Mouse (Mus musculus): ENCODE measurements around the gene Gucy2e. TPM values are rescaled to one million over a fixed set of nuclear protein-coding genes. Genes with fewer than 3 reads are reported as not detected.

The Gucy2e gene
- polyA plus RNA-seq (2012; rRNA removed): 0.09 and 0.14 TPM in 2 replicates
- polyA plus RNA-seq (2014; fragmentation: Nextera tagmentation; extraction: Ambion mirVana): 0.06 and 0.12 TPM in 2 replicates

DNA sequence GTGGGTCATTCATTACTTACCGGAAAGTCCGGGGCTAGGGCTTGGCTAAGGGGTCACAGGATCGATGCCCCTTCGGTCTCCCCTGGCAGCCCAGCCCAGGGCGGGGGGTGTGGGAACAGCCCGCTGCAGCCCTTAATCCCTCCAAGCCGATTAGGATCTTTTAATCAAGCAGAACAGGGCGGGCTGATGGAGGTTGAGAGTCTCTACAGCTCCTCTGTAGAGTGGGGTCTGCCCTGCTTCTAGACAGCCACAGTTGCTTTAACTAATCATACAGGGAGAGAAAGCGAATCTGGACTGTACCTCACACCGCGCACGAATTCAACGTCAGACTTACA, at the start of gene Gucy2e:
Gucy2e (minus strand) TSS at position 111 of the 335 bp plus-strand sequence.
- peak within 1 kb of the TSS; percentile 33 for H3K4me3 ChIP-seq (replicated peaks; ENCODE audit: low read length)
- no peaks in the 10 kb centered on the region for H3K4me1 ChIP-seq (ENCODE audit: control insufficient read depth, insufficient read depth, low read length)
- peak within 1 kb of the TSS; percentile 79 for H3K4me2 ChIP-seq (replicated peaks; ENCODE audit: low read depth, low read length, severe bottlenecking)
- 21% methylated on average over 13 of the region's 13 CpGs for WGBS
- DNase-seq (ENCODE audit: low spot score) (no peak), ATAC-seq (ENCODE audit: low FRiP score, low read depth) (no peak)
- H3K9me3 ChIP-seq (ENCODE audit: control insufficient read depth, low read length): no peaks in the 10 kb centered on the region
- H3K27ac ChIP-seq (replicated peaks; ENCODE audit: low read depth, low read length): no peak within 1 kb of the TSS
- peak within 1 kb of the TSS; percentile 46; the same call in 1 of the 2 replicates for H3K9ac ChIP-seq (ENCODE audit: low read depth, low read length, severe bottlenecking)
- H3K36me3 ChIP-seq (ENCODE audit: control insufficient read depth, insufficient read depth, low read length): no peaks in the 10 kb centered on the region
- H3K27me3 ChIP-seq (ENCODE audit: control insufficient read depth, insufficient read depth, low read length): peaks cover 37% of the 10 kb centered on the region
- no peak for TF ChIP-seq POLR2A (IDR thresholded peaks at IDR 0.05; ENCODE audit: borderline replicate concordance, extremely low read depth, insufficient read depth, insufficient read length)

DNA sequence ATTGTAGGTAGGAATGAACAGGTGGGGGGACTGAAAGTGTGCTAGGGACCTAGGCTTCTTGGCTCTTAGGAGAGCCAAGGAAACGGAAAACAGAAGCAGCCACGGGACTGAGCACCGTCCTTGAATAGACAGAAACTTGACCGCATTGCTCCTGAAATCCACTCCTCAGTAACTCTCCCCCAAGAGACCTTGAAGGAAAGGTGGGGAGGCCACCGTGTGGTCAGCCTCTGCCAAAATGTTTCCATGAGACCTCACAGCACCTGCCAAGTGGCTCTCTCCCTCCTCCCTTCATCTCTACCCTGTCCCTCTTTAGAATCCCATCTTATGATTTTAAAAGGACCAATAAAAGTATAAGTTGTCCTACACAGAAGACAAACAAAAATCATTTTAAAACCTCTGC, 40.4 kb upstream of the Gucy2e start:
- no peaks in the 10 kb centered on the region for H3K27me3 ChIP-seq (ENCODE audit: control insufficient read depth, insufficient read depth, low read length)
- H3K4me1 ChIP-seq (ENCODE audit: control insufficient read depth, insufficient read depth, low read length): no peaks in the 10 kb centered on the region
- H3K4me3 ChIP-seq (replicated peaks; ENCODE audit: low read length): no peak overlapping the region
- TF ChIP-seq POLR2A (IDR thresholded peaks at IDR 0.05; ENCODE audit: borderline replicate concordance, extremely low read depth, insufficient read depth, insufficient read length): no peak
- no peak overlapping the region for H3K27ac ChIP-seq (replicated peaks; ENCODE audit: low read depth, low read length)
- ATAC-seq (ENCODE audit: low FRiP score, low read depth) (no peak), DNase-seq (ENCODE audit: low spot score) (no peak)
- WGBS: 55% methylated on average over 5 of the region's 5 CpGs
- H3K4me2 ChIP-seq (replicated peaks; ENCODE audit: low read depth, low read length, severe bottlenecking): no peak overlapping the region
- no peak overlapping the region for H3K9ac ChIP-seq (ENCODE audit: low read depth, low read length, severe bottlenecking)
- H3K36me3 ChIP-seq (ENCODE audit: control insufficient read depth, insufficient read depth, low read length): no peaks in the 10 kb centered on the region
- no peaks in the 10 kb centered on the region for H3K9me3 ChIP-seq (ENCODE audit: control insufficient read depth, low read length)

- DNase-seq (ENCODE audit: low spot score) (no peak), ATAC-seq (ENCODE audit: low FRiP score, low read depth) (no peak)
- H3K9me3 ChIP-seq (ENCODE audit: control insufficient read depth, low read length): no peaks in the 10 kb centered on the region
- 65% methylated on average over 2 of the region's 2 CpGs for WGBS
- no peak overlapping the region for H3K27ac ChIP-seq (replicated peaks; ENCODE audit: low read depth, low read length)
- H3K4me1 ChIP-seq (ENCODE audit: control insufficient read depth, insufficient read depth, low read length): no peaks in the 10 kb centered on the region
- TF ChIP-seq POLR2A (IDR thresholded peaks at IDR 0.05; ENCODE audit: borderline replicate concordance, extremely low read depth, insufficient read depth, insufficient read length): no peak
- H3K4me3 ChIP-seq (replicated peaks; ENCODE audit: low read length): no peak overlapping the region
- H3K9ac ChIP-seq (ENCODE audit: low read depth, low read length, severe bottlenecking): no peak overlapping the region
- no peak overlapping the region for H3K4me2 ChIP-seq (replicated peaks; ENCODE audit: low read depth, low read length, severe bottlenecking)
- H3K36me3 ChIP-seq (ENCODE audit: control insufficient read depth, insufficient read depth, low read length): no peaks in the 10 kb centered on the region
- H3K27me3 ChIP-seq (ENCODE audit: control insufficient read depth, insufficient read depth, low read length): no peaks in the 10 kb centered on the region
Observed at GRCm38 (mm10) chr11:69276081-69276480, 39.2 kb upstream of the Gucy2e start.

- H3K9me3 ChIP-seq (ENCODE audit: control insufficient read depth, low read length): no peaks in the 10 kb centered on the region
- TF ChIP-seq POLR2A (IDR thresholded peaks at IDR 0.05; ENCODE audit: borderline replicate concordance, extremely low read depth, insufficient read depth, insufficient read length): no peak
- H3K27ac ChIP-seq (replicated peaks; ENCODE audit: low read depth, low read length): no peak overlapping the region
- DNase-seq (ENCODE audit: low spot score) (no peak), ATAC-seq (ENCODE audit: low FRiP score, low read depth) (no peak)
- no peak overlapping the region for H3K9ac ChIP-seq (ENCODE audit: low read depth, low read length, severe bottlenecking)
- H3K4me3 ChIP-seq (replicated peaks; ENCODE audit: low read length): no peak overlapping the region
- H3K36me3 ChIP-seq (ENCODE audit: control insufficient read depth, insufficient read depth, low read length): no peaks in the 10 kb centered on the region
- 64% methylated on average over 6 of the region's 6 CpGs for WGBS
- no peak overlapping the region for H3K4me2 ChIP-seq (replicated peaks; ENCODE audit: low read depth, low read length, severe bottlenecking)
- H3K4me1 ChIP-seq (ENCODE audit: control insufficient read depth, insufficient read depth, low read length): no peaks in the 10 kb centered on the region
- no peaks in the 10 kb centered on the region for H3K27me3 ChIP-seq (ENCODE audit: control insufficient read depth, insufficient read depth, low read length)
Observed at GRCm38 (mm10) chr11:69275650-69276049, 38.8 kb upstream of the Gucy2e start.

DNA sequence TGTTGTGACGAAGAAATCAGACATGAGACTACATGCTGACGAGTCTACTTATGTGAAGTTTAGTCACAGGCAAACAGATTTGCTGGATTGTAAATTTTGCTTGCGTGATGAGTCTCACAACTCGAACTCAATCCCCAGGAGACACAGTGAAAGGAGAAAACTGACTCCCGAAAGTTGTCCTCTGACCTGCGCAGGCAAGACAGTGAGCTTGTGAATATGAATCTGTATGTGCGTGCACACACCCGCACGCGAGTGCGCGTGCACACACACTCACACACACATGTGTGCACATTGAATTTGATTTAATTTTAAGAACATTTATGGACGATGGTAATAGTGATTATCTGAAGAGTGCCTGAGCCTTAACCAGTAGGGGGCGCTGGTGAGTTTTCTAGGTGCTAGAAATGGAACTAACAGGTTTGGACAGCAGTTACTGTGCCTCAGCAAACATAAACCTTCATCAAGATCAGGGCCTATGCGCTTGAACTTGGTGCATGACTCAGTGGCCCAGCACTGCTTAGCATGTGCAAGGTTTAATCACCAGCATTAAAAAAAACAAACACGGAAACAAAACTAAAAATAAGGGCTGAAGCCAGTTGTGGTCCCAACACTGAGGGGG, 35.4 kb upstream of the Gucy2e start:
- Histone ChIP-seq H3K27ac (replicated peaks; ENCODE audit: low read depth, low read length) (no peak overlapping the region), H3K4me1 (ENCODE audit: control insufficient read depth, insufficient read depth, low read length) (no peaks in the 10 kb centered on the region), H3K9ac (ENCODE audit: low read depth, low read length, severe bottlenecking) (no peak overlapping the region), H3K4me2 (replicated peaks; ENCODE audit: low read depth, low read length, severe bottlenecking) (no peak overlapping the region), H3K27me3 (ENCODE audit: control insufficient read depth, insufficient read depth, low read length) (no peaks in the 10 kb centered on the region), H3K4me3 (replicated peaks; ENCODE audit: low read length) (no peak overlapping the region), H3K36me3 (ENCODE audit: control insufficient read depth, insufficient read depth, low read length) (no peaks in the 10 kb centered on the region), H3K9me3 (ENCODE audit: control insufficient read depth, low read length) (no peaks in the 10 kb centered on the region)
- TF ChIP-seq POLR2A (IDR thresholded peaks at IDR 0.05; ENCODE audit: borderline replicate concordance, extremely low read depth, insufficient read depth, insufficient read length): no peak
- 39% methylated on average over 16 of the region's 16 CpGs for WGBS
- peak; percentile 37; the same call in 1 of the 2 replicates for ATAC-seq (ENCODE audit: low FRiP score, low read depth)
- DNase-seq (ENCODE audit: low spot score): peak; percentile 87

Measured in limb, embryonic 14.5 days (tissue).